Mouse (Mus musculus) limb, embryonic 14.5 days (tissue): Measurements from ENCODE around the gene Casp7. TPM values are rescaled to one million over a fixed set of nuclear protein-coding genes. Genes with fewer than 3 reads are reported as not detected.

Experiments
- ATAC-seq: fragments of 200-750 bp; cut with Nextera tagmentation; 2 replicates; pipeline ENCODE4 v1.8.0; 2017; ENCODE audit warnings: low read depth, moderate number of reproducible peaks, moderate TSS enrichment; ENCODE audit not compliant: low FRiP score
- DNase-seq: peaks from one replicate; pipeline ENCODE4 v3.0.0-alpha.2; 2015; ENCODE audit warnings: low spot score
- H3K27ac ChIP-seq: fragments of 300-500 bp; sonication (generic); replicated peaks from 2 replicates; pipeline ENCODE4 v1.5.1; 2014; ENCODE audit warnings: low read depth, mild to moderate bottlenecking, low read length, moderate library complexity, mixed read lengths
- H3K27me3 ChIP-seq: fragments of 300-500 bp; sonication (generic); 2 replicates; pipeline ENCODE4 v1.6.1; 2014; ENCODE audit warnings: low read length, mixed read lengths; ENCODE audit not compliant: control insufficient read depth, insufficient read depth
- H3K36me3 ChIP-seq: fragments of 300-500 bp; sonication (generic); 2 replicates; pipeline ENCODE4 v1.6.1; 2014; ENCODE audit warnings: mild to moderate bottlenecking, low read length, moderate library complexity, mixed read lengths; ENCODE audit not compliant: control insufficient read depth, insufficient read depth
- H3K4me1 ChIP-seq: fragments of 300-500 bp; sonication (generic); 2 replicates; pipeline ENCODE4 v1.6.1; 2014; ENCODE audit warnings: antibody characterized with exemption, low read length, mixed read lengths; ENCODE audit not compliant: control insufficient read depth, insufficient read depth
- H3K4me2 ChIP-seq: fragments of 300-500 bp; sonication (generic); replicated peaks from 2 replicates; pipeline ENCODE4 v1.6.1; 2014; ENCODE audit warnings: low read depth, mild to moderate bottlenecking, low read length, moderate library complexity; ENCODE audit not compliant: severe bottlenecking
- H3K4me3 ChIP-seq: fragments of 300-500 bp; sonication (generic); replicated peaks from 2 replicates; pipeline ENCODE4 v1.5.1; 2014; ENCODE audit warnings: low read length
- H3K9ac ChIP-seq: fragments of 300-500 bp; sonication (generic); 2 replicates; pipeline ENCODE4 v1.6.1; 2014; ENCODE audit warnings: mild to moderate bottlenecking, low read depth, low read length, moderate library complexity; ENCODE audit not compliant: severe bottlenecking
- H3K9me3 ChIP-seq: fragments of 300-500 bp; sonication (generic); 2 replicates; pipeline ENCODE4 v1.6.1; 2016; ENCODE audit warnings: low read length; ENCODE audit not compliant: control insufficient read depth
- POLR2A ChIP-seq: fragments of 200-500 bp; IDR thresholded peaks from 2 replicates; pipeline ENCODE4 v1.8.0; 2012; ENCODE audit warnings: inconsistent platforms, mild to moderate bottlenecking, moderate library complexity, borderline replicate concordance; ENCODE audit not compliant: insufficient read depth, insufficient read length; ENCODE audit errors: extremely low read depth
- WGBS: fragments of 180-500 bp; shearing (Covaris S2); extraction: QIAGEN DNeasy Blood & Tissue Kit; methylation state at CpG from one replicate; pipeline ENCODE4 v1.1.7; 2014; 5-methylcytosine and 5-hydroxymethylcytosine counted together
- polyA plus RNA-seq, 2 experiments: library from polyadenylated mRNA; depleted of rRNA in 1 of 2; stranded (reverse) in 1 of 2; unstranded in 1 of 2; fragments of >200 nt; fragmentation: Nextera tagmentation in 1 of 2; extraction: Ambion mirVana in 1 of 2; gene quantifications; 2 replicates each; pipeline versions ENCODE4 v1.2.1 to v1.2.3; 2012 to 2014

Casp7 gene
- polyA plus RNA-seq, 2 experiments, result 18.6 to 23.7 TPM

DNA sequence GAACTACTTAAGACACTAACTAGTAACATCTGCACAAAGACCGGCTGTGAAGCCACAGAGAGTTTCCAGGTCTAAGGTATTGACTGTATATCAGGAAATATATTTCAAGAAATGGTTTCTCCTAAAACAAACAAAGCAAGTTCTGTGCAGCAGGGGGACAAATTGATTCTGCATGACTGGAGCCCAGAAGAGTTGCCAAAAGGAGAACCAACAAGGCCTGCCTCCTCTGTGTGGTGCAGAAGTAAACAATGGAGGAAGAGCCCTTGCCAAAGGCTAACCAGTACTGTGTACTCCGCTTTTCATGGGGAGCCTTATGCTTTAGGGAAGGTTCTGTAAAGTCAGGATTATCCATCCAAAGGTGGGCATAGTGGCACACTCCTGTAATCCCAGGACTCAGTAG, 63.3 kb downstream of the Casp7 start:
- H3K36me3 ChIP-seq, result no peaks in the 10 kb centered on the region
- H3K27me3 ChIP-seq, result no peaks in the 10 kb centered on the region
- no peak overlapping the region for H3K9ac ChIP-seq
- H3K4me2 ChIP-seq, result no peak overlapping the region
- TF ChIP-seq POLR2A, result no peak
- no peak overlapping the region for H3K27ac ChIP-seq
- no peak overlapping the region for H3K4me3 ChIP-seq
- no peaks in the 10 kb centered on the region for H3K9me3 ChIP-seq
- H3K4me1 ChIP-seq, result peaks cover 5% of the 10 kb centered on the region
- WGBS, result 56% methylated on average over 2 of the region's 2 CpGs
- ATAC-seq (no peak), DNase-seq (no peak)

DNA sequence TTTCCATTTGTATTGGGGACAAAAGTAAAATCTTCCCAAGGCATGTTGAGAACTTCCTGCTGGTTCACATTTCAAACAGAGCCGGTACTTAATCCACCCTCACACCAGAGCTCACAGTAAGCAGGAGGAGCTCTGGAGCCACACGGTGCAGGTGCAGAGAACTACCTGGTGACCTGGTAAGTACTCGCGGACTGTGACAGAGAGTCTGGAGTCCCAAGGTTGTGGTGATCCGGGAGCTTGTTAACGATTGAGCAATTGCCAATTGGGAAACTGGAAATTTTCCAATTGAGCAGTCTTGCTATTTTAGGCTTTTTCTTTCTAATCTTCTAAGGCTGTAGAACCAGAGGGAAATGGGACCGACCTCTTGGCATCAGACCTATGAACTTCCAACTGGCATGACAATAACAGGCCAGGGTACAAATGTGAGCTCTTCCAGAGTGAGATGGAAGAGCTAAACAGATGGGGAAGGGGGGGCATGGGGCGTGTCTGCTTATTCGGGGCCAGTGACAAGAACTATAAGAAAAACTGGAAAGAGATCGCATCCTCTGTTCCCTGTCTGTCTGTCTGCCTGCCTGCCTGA, 64.7 kb downstream of the Casp7 start, which contains the start of gene Plekhs1:
Gene Plekhs1 (plus strand): TSS at position 119 of the 580 bp plus-strand sequence.
- WGBS, result 58% methylated on average over 10 of the region's 10 CpGs
- TF ChIP-seq POLR2A, result no peak
- Histone ChIP-seq H3K4me2 (no peak within 1 kb of the TSS), H3K9ac (no peak within 1 kb of the TSS), H3K36me3 (no peaks in the 10 kb centered on the region), H3K27ac (no peak within 1 kb of the TSS), H3K9me3 (no peaks in the 10 kb centered on the region), H3K4me3 (no peak within 1 kb of the TSS), H3K27me3 (no peaks in the 10 kb centered on the region), H3K4me1 (peaks cover 5% of the 10 kb centered on the region)
- ATAC-seq, result no peak
- DNase-seq, result no peak

GRCm38 (mm10) chr19:56462786-56463185, 65.9 kb downstream of the Casp7 start:
- Histone ChIP-seq H3K27ac (no peak overlapping the region), H3K4me1 (peaks cover 5% of the 10 kb centered on the region), H3K9me3 (no peaks in the 10 kb centered on the region), H3K4me2 (no peak overlapping the region), H3K27me3 (no peaks in the 10 kb centered on the region), H3K4me3 (no peak overlapping the region), H3K9ac (no peak overlapping the region), H3K36me3 (no peaks in the 10 kb centered on the region)
- DNase-seq (no peak), ATAC-seq (no peak)
- WGBS, result 73% methylated on average over 4 of the region's 4 CpGs
- no peak for TF ChIP-seq POLR2A

- no peaks in the 10 kb centered on the region for H3K27me3 ChIP-seq
- TF ChIP-seq POLR2A, result no peak
- H3K27ac ChIP-seq, result no peak overlapping the region
- no peak overlapping the region for H3K4me3 ChIP-seq
- no peak for ATAC-seq
- H3K4me2 ChIP-seq, result no peak overlapping the region
- peaks cover 5% of the 10 kb centered on the region for H3K4me1 ChIP-seq
- no peak for DNase-seq
- H3K9ac ChIP-seq, result no peak overlapping the region
- H3K9me3 ChIP-seq, result no peaks in the 10 kb centered on the region
- 90% methylated on average over 8 of the region's 8 CpGs for WGBS
- H3K36me3 ChIP-seq, result no peaks in the 10 kb centered on the region
These were observed 69.6 kb downstream of the Casp7 start for GRCm38 (mm10) chr19:56466486-56466885.

DNA sequence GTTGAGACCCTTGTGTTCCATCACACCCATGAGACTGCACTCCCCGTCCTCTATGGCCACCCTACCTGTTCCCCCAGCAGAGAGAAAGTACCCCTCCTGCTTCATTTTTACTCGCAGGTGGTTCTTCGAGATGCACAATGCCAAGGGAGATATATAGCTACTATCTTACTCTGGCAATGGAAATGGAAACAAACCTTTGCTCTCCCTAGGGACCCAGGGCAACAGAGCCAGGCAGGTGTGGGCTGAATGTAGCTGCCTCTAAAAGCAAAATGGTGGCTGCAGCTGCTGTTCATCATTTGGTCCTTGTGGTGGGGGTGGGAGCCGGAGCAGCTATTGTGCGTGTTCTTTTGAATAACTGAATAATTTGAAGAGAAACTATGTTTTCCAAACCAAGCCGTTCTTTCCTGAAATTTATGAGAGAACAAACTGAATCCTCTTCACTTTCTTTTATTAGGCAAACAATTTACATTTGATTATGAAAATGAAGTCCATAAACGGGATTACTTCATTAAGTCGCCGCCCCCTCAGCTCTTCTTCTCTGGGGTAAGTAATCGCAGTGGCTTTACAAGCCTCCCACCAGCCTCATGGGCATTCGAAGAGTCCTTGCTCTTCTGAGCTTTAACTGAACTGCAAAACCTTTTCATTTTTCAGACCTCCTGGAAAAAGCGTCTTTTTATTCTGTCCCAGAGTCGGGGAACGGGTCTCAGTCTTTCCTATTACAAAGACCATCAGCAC, 73.5 kb downstream of the Casp7 start:
- no peak for TF ChIP-seq POLR2A

More for the DNA sequence above, 73.5 kb downstream of the Casp7 start:
- peaks cover 6% of the 10 kb centered on the region; the same call in 1 of the 2 replicates for H3K4me1 ChIP-seq
- ATAC-seq, result no peak
- H3K9me3 ChIP-seq, result no peaks in the 10 kb centered on the region
- no peak overlapping the region for H3K4me2 ChIP-seq
- H3K27ac ChIP-seq, result no peak overlapping the region
- no peak overlapping the region for H3K9ac ChIP-seq
- H3K27me3 ChIP-seq, result no peaks in the 10 kb centered on the region
- H3K36me3 ChIP-seq, result no peaks in the 10 kb centered on the region
- WGBS, result 82% methylated on average over 14 of the region's 14 CpGs
- no peak overlapping the region for H3K4me3 ChIP-seq
- no peak for DNase-seq
